Comparison of ENCODE assay signal across 8 mouse cellular contexts in the genomic region with DNA sequence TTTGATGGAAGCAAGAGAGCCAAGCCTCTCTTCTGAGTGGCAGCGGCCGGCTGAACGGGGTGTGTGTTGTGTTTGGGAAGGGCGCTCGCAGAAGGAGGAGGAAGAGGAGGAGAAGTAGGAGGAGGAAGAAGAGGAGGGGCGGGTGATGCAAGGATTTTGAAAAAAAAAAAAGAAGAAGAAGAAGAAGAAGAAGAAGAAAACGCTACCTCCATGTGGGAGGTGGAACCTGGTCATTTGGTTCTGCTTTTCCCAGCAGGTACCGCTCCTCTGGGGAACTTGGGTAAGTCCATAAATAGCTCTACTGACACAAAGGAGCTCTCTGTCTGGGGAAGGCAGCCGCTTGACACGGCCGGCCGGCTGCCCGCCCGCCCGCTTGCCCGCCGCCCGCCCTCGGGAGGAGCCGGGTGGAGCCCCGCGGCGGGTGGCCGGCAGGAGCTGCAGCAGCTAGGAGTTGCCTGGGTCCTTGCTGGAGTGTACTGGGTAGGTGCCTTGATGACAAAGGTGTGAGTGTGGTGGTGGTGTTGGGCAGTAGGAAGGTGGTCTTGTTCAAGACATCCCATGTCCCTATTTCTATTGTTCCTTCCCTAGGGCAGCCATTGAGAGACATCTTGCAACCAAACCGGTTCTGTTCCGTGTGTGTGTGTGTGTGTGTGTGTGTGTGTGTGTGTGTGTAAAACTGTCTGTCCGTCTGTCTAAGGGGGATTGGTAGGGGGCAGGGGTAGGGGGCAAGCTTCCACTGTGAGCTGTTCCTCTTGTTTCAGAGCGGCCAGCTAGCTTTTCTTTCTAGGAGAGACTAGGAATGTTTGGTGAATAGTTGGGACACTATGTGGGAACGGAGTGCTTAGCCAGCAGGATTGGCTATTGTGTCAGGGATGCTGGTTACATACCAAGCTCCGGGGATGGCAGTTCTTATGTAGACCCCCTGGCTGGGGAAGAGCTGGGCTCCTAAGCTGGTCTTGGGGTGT.
A peak's percentile ranks its signal among the peaks of the same experiment; 100 is the strongest.
DNase-seq lines count a peak whose midpoint lies in the region; ATAC-seq and TF ChIP-seq lines count a peak whose summit lies in the region.

No protein-coding gene starts in this region.

- no peak overlapping the region for H3K27ac ChIP-seq in ES-E14 (ENCODE audit: insufficient read depth, low read depth, low read length, poor library complexity, severe bottlenecking)
- peak overlapping the region; percentile 34; the same call in 1 of the 2 replicates for H3K27ac ChIP-seq in embryonic facial prominence, embryonic 15.5 days (replicated peaks)
- peak overlapping the region; percentile 69 for H3K27ac ChIP-seq in hindbrain, embryonic 15.5 days (replicated peaks)

- H3K4me3 ChIP-seq in ES-E14 (ENCODE audit: insufficient read depth in 1 of 2, low read depth in 1 of 2, low read length in 2 of 2, poor library complexity in 1 of 2, severe bottlenecking in 1 of 2) = peak overlapping the region; percentile 35 to 38
- H3K4me3 ChIP-seq in embryonic facial prominence, embryonic 15.5 days (replicated peaks) = peak overlapping the region; percentile 57
- H3K4me3 ChIP-seq in hindbrain, embryonic 15.5 days = peak overlapping the region; percentile 70
- H3K4me3 ChIP-seq in megakaryocyte, embryonic 14.5 days (replicated peaks) = peak overlapping the region; percentile 85

- in situ Hi-C loops in ES-E14 (cut with MboI; ENCODE audit: low sequenced_read_pairs in 2 of 2, unreplicated experiment in 2 of 2) = no loop called here

- peak; percentile 35; the same call in 1 of the 2 replicates for ATAC-seq in embryonic facial prominence, embryonic 15.5 days (ENCODE audit: insufficient number of reproducible peaks, low FRiP score, low TSS enrichment, low read depth)
- ATAC-seq in hindbrain, embryonic 15.5 days (ENCODE audit: low FRiP score, low read depth) = peak; percentile 24
- no peak for ATAC-seq in inflammation-experienced regulatory T-cells, adult 6 months

- H3K9me3 ChIP-seq in ES-E14 (ENCODE audit: control insufficient read depth, insufficient read depth, low read depth, low read length) = no peaks in the 10 kb centered on the region
- H3K9me3 ChIP-seq in embryonic facial prominence, embryonic 15.5 days (replicated peaks) = no peaks in the 10 kb centered on the region
- H3K9me3 ChIP-seq in hindbrain, embryonic 15.5 days = no peaks in the 10 kb centered on the region
- H3K9me3 ChIP-seq in megakaryocyte, embryonic 14.5 days = no peaks in the 10 kb centered on the region

- H3K27me3 ChIP-seq in embryonic facial prominence, embryonic 15.5 days = no peaks in the 10 kb centered on the region
- H3K27me3 ChIP-seq in hindbrain, embryonic 15.5 days = no peaks in the 10 kb centered on the region
- H3K27me3 ChIP-seq in megakaryocyte, embryonic 14.5 days (replicated peaks) = peaks cover 89% of the 10 kb centered on the region

- H3K36me3 ChIP-seq in ES-E14 (ENCODE audit: control insufficient read depth, insufficient read depth, low read length, poor library complexity, severe bottlenecking) = no peaks in the 10 kb centered on the region
- 0 out of 2 replicates have a peak, but pooled peaks cover 2% of the 10 kb centered on the region for H3K36me3 ChIP-seq in embryonic facial prominence, embryonic 15.5 days
- H3K36me3 ChIP-seq in hindbrain, embryonic 15.5 days = no peaks in the 10 kb centered on the region
- H3K36me3 ChIP-seq in megakaryocyte, embryonic 14.5 days (replicated peaks; ENCODE audit: low read length) = no peaks in the 10 kb centered on the region

- peak; percentile 31 to 33 for DNase-seq in B cell, adult 2 months
- DNase-seq in ES-E14 (ENCODE audit: low read depth, low spot score) = no peak
- DNase-seq in MN1 (ENCODE audit: low spot score) = no peak
- no peak for DNase-seq in spleen, adult 12 weeks (ENCODE audit: low spot score)

- H3K4me1 ChIP-seq in ES-E14 (ENCODE audit: control insufficient read depth in 2 of 2, insufficient read depth in 2 of 2, low read length in 2 of 2, poor library complexity in 1 of 2) = peaks cover 0 to 10% of the 10 kb centered on the region in 2 experiments; a peak in 2 of 4 replicates
- peaks cover 45% of the 10 kb centered on the region for H3K4me1 ChIP-seq in embryonic facial prominence, embryonic 15.5 days
- peaks cover 55% of the 10 kb centered on the region for H3K4me1 ChIP-seq in hindbrain, embryonic 15.5 days (replicated peaks)
- H3K4me1 ChIP-seq in megakaryocyte, embryonic 14.5 days = peaks cover 11% of the 10 kb centered on the region; the same call in 1 of the 2 replicates

- 2% methylated on average over 30 of the region's 30 CpGs for WGBS in embryonic facial prominence, embryonic 15.5 days
- 2% methylated on average over 30 of the region's 30 CpGs for WGBS in hindbrain, embryonic 15.5 days

- peak overlapping the region; percentile 12; the same call in 1 of the 2 replicates for H3K9ac ChIP-seq in ES-E14 (ENCODE audit: insufficient read depth, low read depth, low read length, poor library complexity, severe bottlenecking)
- peak overlapping the region; percentile 48 for H3K9ac ChIP-seq in embryonic facial prominence, embryonic 15.5 days
- peak overlapping the region; percentile 71 for H3K9ac ChIP-seq in hindbrain, embryonic 15.5 days

- H3K4me2 ChIP-seq in embryonic facial prominence, embryonic 15.5 days (replicated peaks) = peak overlapping the region; percentile 73
- peak overlapping the region; percentile 60 for H3K4me2 ChIP-seq in hindbrain, embryonic 15.5 days

TF ChIP-seq in ES-E14, 5 proteins besides CTCF, POLR2A, EP300 and RAD21:
- TF ChIP-seq ZC3H11A (IDR thresholded peaks at IDR 0.05; ENCODE audit: borderline replicate concordance, low read depth, low read length) (no peak), ZNF384 (IDR thresholded peaks at IDR 0.05; ENCODE audit: low read depth, low read length) (0 out of 2 replicates have a peak, but pooled peaks have one; percentile 9)

Comparison
In these comparisons a context has a peak if more than half of its experiments do, and no peak if none do; other contexts are left out.
1. DNase-seq: peak in B cell, adult 2 months (2 of 2); none in ES-E14 (single experiment), MN1 (single experiment) and spleen, adult 12 weeks (single experiment).
2. H3K9ac ChIP-seq: peak in every context shown above with its lines; median percentile 71 in hindbrain, embryonic 15.5 days; 48 in embryonic facial prominence, embryonic 15.5 days; 12 in ES-E14.
3. Peak in every context shown above with its lines, with median percentiles within 50 percentile points of each other: H3K4me3 ChIP-seq.